In genomic region chr11:100738066-100738604, GRCm38 (mm10) we compare ENCODE assay signal across 8 mouse cellular contexts. TPM values are rescaled to one million over a fixed set of nuclear protein-coding genes. Genes with fewer than 3 reads are reported as not detected.
DNase-seq lines count a peak whose midpoint lies in the region; ATAC-seq lines count a peak whose summit lies in the region.

Rab5c (minus strand) TSS chr11:100738215.

- H3K9ac ChIP-seq in lung, embryonic 16.5 days (ENCODE audit: low read length), result peak within 1 kb of the TSS; percentile 99

- under 1% methylated on average over 39 of the region's 39 CpGs for WGBS in lung, embryonic 16.5 days

- peak within 1 kb of the TSS; percentile 99 for H3K4me3 ChIP-seq in lung, embryonic 16.5 days (ENCODE audit: low read length)

- H3K4me1 ChIP-seq in lung, embryonic 16.5 days (replicated peaks; ENCODE audit: control insufficient read depth, insufficient read depth, low read length), result peaks cover 19% of the 10 kb centered on the region

- H3K36me3 ChIP-seq in lung, embryonic 16.5 days (ENCODE audit: control insufficient read depth, insufficient read depth, low read length), result no peaks in the 10 kb centered on the region

- no peaks in the 10 kb centered on the region for H3K9me3 ChIP-seq in lung, embryonic 16.5 days (ENCODE audit: control insufficient read depth, low read length)

- DNase-seq in MEL-GATA-1-ER (ENCODE audit: extremely low read depth, low read depth), result peak; percentile 99
- peak; percentile 98 for DNase-seq in cerebellum, adult 8-10 months
- DNase-seq in forelimb bud, embryonic 11.5 days (ENCODE audit: low read depth, low spot score), result peak; percentile 99
- peak; percentile 99 for DNase-seq in layer of hippocampus, adult 9-10 months (ENCODE audit: low spot score)
- peak; percentile 92 for DNase-seq in ovary, postnatal 10 days (ENCODE audit: low spot score)
- DNase-seq in thymus, postnatal 10 days (ENCODE audit: low spot score in 2 of 2), result peak; percentile 96 to 98

- no peaks in the 10 kb centered on the region for H3K27me3 ChIP-seq in lung, embryonic 16.5 days (ENCODE audit: control insufficient read depth, insufficient read depth, low read depth, low read length)

- peak; percentile 96 to 99 for ATAC-seq in hematopoietic stem cell, adult 5-6 weeks (replicated peaks in 1 of 2; ENCODE audit: insufficient read depth in 1 of 2, low FRiP score in 2 of 2, low TSS enrichment in 1 of 2, low read depth in 1 of 2, poor library complexity in 2 of 2, severe bottlenecking in 2 of 2)
- peak; percentile 100 for ATAC-seq in lung, embryonic 16.5 days (ENCODE audit: low read depth)

- peak within 1 kb of the TSS; percentile 89 for H3K4me2 ChIP-seq in lung, embryonic 16.5 days (ENCODE audit: low read depth, low read length)

- H3K27ac ChIP-seq in lung, embryonic 16.5 days (ENCODE audit: low read length), result peak within 1 kb of the TSS; percentile 74

RNA-seq across cellular contexts. Expression of gene Rab5c, which starts in this region (rescaled TPM):
- total RNA-seq in hematopoietic stem cell, adult 5-6 weeks (2017), result 75.3 and 87.9 TPM in 2 replicates
- 34.3 and 39.8 TPM in 2 replicates for polyA plus RNA-seq in lung, embryonic 16.5 days (2015; fragmentation: Nextera tagmentation; extraction: Ambion mirVana)

Comparison
In these comparisons a context has a peak if more than half of its experiments do, and no peak if none do; other contexts are left out.
1. Peak in every context shown above with its lines: DNase-seq, ATAC-seq, H3K4me3 ChIP-seq and H3K27ac ChIP-seq.